Mouse (Mus musculus): ENCODE measurements at regions not wholly inside any gene's neighbourhood (a gene's known extent, or its start where the extent isn't known, plus 50 kb on each side); places are given as distances from the start of the nearest gene placed in this dataset.

DNA sequence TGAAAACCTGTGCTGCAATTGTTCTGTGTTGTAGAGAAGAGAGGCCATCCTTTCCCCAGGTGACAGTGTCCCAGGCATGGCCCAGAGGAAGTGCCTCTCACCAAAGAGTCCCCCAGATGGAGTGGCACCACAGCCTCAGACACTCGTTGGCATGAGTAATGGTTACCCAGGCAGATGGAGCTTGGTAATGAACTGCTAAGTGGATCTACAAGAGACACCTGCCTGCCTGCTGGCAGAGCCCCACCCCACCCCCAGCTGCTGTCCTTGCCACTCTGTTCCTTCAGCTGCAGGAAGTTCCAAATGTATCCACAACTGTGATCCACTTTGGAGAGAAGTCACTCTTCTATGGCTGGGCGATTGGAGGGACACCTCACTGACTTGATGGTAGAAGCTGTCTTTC lies 72.0 kb downstream of the Foxa2 start:
- no peak for TF ChIP-seq CTCF (IDR thresholded peaks at IDR 0.05; ENCODE audit: control insufficient read depth, insufficient read depth, insufficient replicate concordance, low read depth, low read length)
- TF ChIP-seq POLR2A (IDR thresholded peaks at IDR 0.05; ENCODE audit: control insufficient read depth, low read depth, low read length), result no peak

All from testis, adult 2 months (tissue).